Mouse (Mus musculus): ENCODE results near the gene Atp6ap2. TPM values are rescaled to one million over a fixed set of nuclear protein-coding genes. Genes with fewer than 3 reads are reported as not detected.
A peak's percentile ranks its signal among the peaks of the same experiment; 100 is the strongest.

The Atp6ap2 gene
- total RNA-seq, 1 experiment, result 67.0 TPM

DNA sequence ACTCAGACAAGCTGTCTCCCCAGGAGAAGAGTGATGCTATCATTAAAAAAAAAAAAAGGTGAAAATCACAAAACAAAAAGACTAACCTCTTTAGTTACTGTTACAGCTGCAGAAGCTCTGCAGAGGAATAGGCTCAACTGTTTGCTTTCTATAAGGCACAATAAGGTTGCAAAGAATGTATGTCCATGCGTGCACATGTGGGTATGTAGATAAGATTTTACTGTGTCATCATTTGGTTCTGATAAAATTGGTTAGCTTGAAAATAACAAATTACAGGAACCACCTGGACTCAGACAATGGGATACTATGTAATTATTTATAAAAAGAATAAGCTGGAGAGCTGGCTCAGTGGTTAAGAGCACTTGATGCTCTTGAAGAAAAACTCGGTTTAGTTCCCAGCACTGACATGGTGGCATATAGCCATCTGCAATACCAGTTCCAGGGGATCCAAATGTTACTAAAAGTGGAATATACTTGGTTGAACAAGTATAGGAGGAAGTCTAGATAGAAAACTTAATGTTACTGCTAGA, 9.2 kb upstream of the Atp6ap2 start:
- no peak for TF ChIP-seq ZNF384 (IDR thresholded peaks at IDR 0.05; ENCODE audit: low read depth, low read length)
- TF ChIP-seq HCFC1 (IDR thresholded peaks at IDR 0.05; ENCODE audit: borderline replicate concordance, insufficient read depth, low read length), result no peak
- TF ChIP-seq MAFK (IDR thresholded peaks at IDR 0.05; ENCODE audit: insufficient read depth, low read depth, low read length), result no peak
- no peak for DNase-seq (ENCODE audit: low read depth, low spot score)
- in situ Hi-C loops (cut with MboI; ENCODE audit: low sequenced_read_pairs in 2 of 2, unreplicated experiment in 2 of 2), result no loop called here
- H3K9ac ChIP-seq (ENCODE audit: insufficient read depth, low read depth, low read length, poor library complexity, severe bottlenecking), result no peak overlapping the region
- no peaks in the 10 kb centered on the region for H3K4me1 ChIP-seq (ENCODE audit: control insufficient read depth in 2 of 2, insufficient read depth in 2 of 2, low read length in 2 of 2, poor library complexity in 1 of 2)
- H3K27ac ChIP-seq (ENCODE audit: insufficient read depth, low read depth, low read length, poor library complexity, severe bottlenecking), result no peak overlapping the region
- no peak overlapping the region for H3K4me3 ChIP-seq (ENCODE audit: insufficient read depth in 1 of 2, low read depth in 1 of 2, low read length in 2 of 2, poor library complexity in 1 of 2, severe bottlenecking in 1 of 2)
- H3K36me3 ChIP-seq (ENCODE audit: control insufficient read depth, insufficient read depth, low read length, poor library complexity, severe bottlenecking), result no peaks in the 10 kb centered on the region
- H3K9me3 ChIP-seq (ENCODE audit: control insufficient read depth, insufficient read depth, low read depth, low read length), result no peaks in the 10 kb centered on the region

DNA sequence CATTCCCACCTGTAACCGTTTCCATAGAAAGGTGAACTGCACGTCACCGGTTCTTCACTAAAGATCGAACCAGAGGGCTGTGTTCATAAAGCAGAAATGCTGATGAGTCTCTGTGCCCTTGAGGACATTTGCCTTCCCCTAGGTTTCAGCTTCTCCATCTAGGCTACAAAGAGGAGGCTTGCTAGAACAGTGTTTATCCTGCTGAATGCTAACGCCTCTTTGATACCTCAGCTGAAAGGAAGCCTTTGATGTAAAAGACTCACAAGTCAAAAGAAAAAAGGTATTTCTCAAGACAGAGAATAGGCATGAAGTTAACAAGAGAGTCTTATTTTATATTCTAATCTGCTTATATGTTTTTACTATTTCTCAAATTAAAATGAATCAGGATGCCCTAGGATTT, 4.3 kb upstream of the Atp6ap2 start:
- Histone ChIP-seq H3K9me3 (ENCODE audit: control insufficient read depth, insufficient read depth, low read depth, low read length) (no peaks in the 10 kb centered on the region), H3K9ac (ENCODE audit: insufficient read depth, low read depth, low read length, poor library complexity, severe bottlenecking) (no peak overlapping the region), H3K36me3 (ENCODE audit: control insufficient read depth, insufficient read depth, low read length, poor library complexity, severe bottlenecking) (no peaks in the 10 kb centered on the region), H3K4me1 (ENCODE audit: control insufficient read depth in 2 of 2, insufficient read depth in 2 of 2, low read length in 2 of 2, poor library complexity in 1 of 2) (no peaks in the 10 kb centered on the region; a peak in 1 of 4 replicates), H3K27ac (ENCODE audit: insufficient read depth, low read depth, low read length, poor library complexity, severe bottlenecking) (no peak overlapping the region), H3K4me3 (ENCODE audit: insufficient read depth in 1 of 2, low read depth in 1 of 2, low read length in 2 of 2, poor library complexity in 1 of 2, severe bottlenecking in 1 of 2) (no peak overlapping the region)
- TF ChIP-seq ZNF384 (IDR thresholded peaks at IDR 0.05; ENCODE audit: low read depth, low read length), result no peak
- TF ChIP-seq ZC3H11A (IDR thresholded peaks at IDR 0.05; ENCODE audit: borderline replicate concordance, low read depth, low read length), result no peak
- no peak for TF ChIP-seq CHD2 (IDR thresholded peaks at IDR 0.05; ENCODE audit: low read depth, low read length)
- no peak for TF ChIP-seq HCFC1 (IDR thresholded peaks at IDR 0.05; ENCODE audit: borderline replicate concordance, insufficient read depth, low read length)
- no peak for TF ChIP-seq MAFK (IDR thresholded peaks at IDR 0.05; ENCODE audit: insufficient read depth, low read depth, low read length)
- in situ Hi-C loops (cut with MboI; ENCODE audit: low sequenced_read_pairs in 2 of 2, unreplicated experiment in 2 of 2), result no loop called here
- no peak for DNase-seq (ENCODE audit: low read depth, low spot score)

DNA sequence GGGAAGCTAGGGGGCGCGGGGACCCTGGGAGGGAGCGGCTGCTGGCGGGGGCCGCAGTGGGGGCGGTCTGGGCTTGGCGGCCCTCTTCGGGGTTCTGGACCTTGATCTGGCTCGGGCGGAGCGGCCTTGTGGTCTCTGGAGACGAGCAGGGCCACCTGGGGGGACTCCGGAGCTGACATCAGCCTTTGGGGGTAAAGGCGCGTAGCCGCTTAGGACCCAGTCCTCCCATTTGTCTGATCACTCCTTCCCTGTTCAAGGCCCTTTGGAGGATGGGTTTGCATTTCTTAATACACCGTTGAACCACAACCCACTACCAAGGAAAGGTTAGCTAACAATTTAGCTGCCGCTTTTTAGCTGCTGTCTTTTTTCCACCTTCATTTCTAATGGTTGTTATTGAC, 356 bp downstream of the Atp6ap2 start:
- peak overlapping the region; percentile 98 for H3K4me3 ChIP-seq (ENCODE audit: insufficient read depth in 1 of 2, low read depth in 1 of 2, low read length in 2 of 2, poor library complexity in 1 of 2, severe bottlenecking in 1 of 2)
- in situ Hi-C loops (cut with MboI; ENCODE audit: low sequenced_read_pairs in 2 of 2, unreplicated experiment in 2 of 2), result no loop called here
- TF ChIP-seq ZNF384 (IDR thresholded peaks at IDR 0.05; ENCODE audit: low read depth, low read length), result no peak
- TF ChIP-seq ZC3H11A (IDR thresholded peaks at IDR 0.05; ENCODE audit: borderline replicate concordance, low read depth, low read length), result no peak
- TF ChIP-seq HCFC1 (IDR thresholded peaks at IDR 0.05; ENCODE audit: borderline replicate concordance, insufficient read depth, low read length), result no peak
- TF ChIP-seq MAFK (IDR thresholded peaks at IDR 0.05; ENCODE audit: insufficient read depth, low read depth, low read length), result no peak
- TF ChIP-seq CHD2 (IDR thresholded peaks at IDR 0.05; ENCODE audit: low read depth, low read length), result no peak
- H3K9me3 ChIP-seq (ENCODE audit: control insufficient read depth, insufficient read depth, low read depth, low read length), result no peaks in the 10 kb centered on the region
- peak overlapping the region; percentile 89 for H3K9ac ChIP-seq (ENCODE audit: insufficient read depth, low read depth, low read length, poor library complexity, severe bottlenecking)
- peaks cover 0 to 2% of the 10 kb centered on the region in 2 experiments; a peak in 2 of 4 replicates for H3K4me1 ChIP-seq (ENCODE audit: control insufficient read depth in 2 of 2, insufficient read depth in 2 of 2, low read length in 2 of 2, poor library complexity in 1 of 2)
- DNase-seq (ENCODE audit: low read depth, low spot score), result no peak
- no peaks in the 10 kb centered on the region for H3K36me3 ChIP-seq (ENCODE audit: control insufficient read depth, insufficient read depth, low read length, poor library complexity, severe bottlenecking)
- peak overlapping the region; percentile 68; the same call in 1 of the 2 replicates for H3K27ac ChIP-seq (ENCODE audit: insufficient read depth, low read depth, low read length, poor library complexity, severe bottlenecking)

GRCm38 (mm10) chrX:12591401-12591943, 3.9 kb downstream of the Atp6ap2 start:
- Histone ChIP-seq H3K9me3 (ENCODE audit: control insufficient read depth, insufficient read depth, low read depth, low read length) (no peaks in the 10 kb centered on the region), H3K9ac (ENCODE audit: insufficient read depth, low read depth, low read length, poor library complexity, severe bottlenecking) (no peak overlapping the region), H3K4me1 (ENCODE audit: control insufficient read depth in 2 of 2, insufficient read depth in 2 of 2, low read length in 2 of 2, poor library complexity in 1 of 2) (peaks cover 0 to 2% of the 10 kb centered on the region in 2 experiments; a peak in 2 of 4 replicates), H3K36me3 (ENCODE audit: control insufficient read depth, insufficient read depth, low read length, poor library complexity, severe bottlenecking) (no peaks in the 10 kb centered on the region; the same call in 1 of the 2 replicates), H3K27ac (ENCODE audit: insufficient read depth, low read depth, low read length, poor library complexity, severe bottlenecking) (no peak overlapping the region), H3K4me3 (ENCODE audit: insufficient read depth in 1 of 2, low read depth in 1 of 2, low read length in 2 of 2, poor library complexity in 1 of 2, severe bottlenecking in 1 of 2) (no peak overlapping the region)
- no peak for DNase-seq (ENCODE audit: low read depth, low spot score)
- no peak for TF ChIP-seq CHD2 (IDR thresholded peaks at IDR 0.05; ENCODE audit: low read depth, low read length)
- no peak for TF ChIP-seq ZC3H11A (IDR thresholded peaks at IDR 0.05; ENCODE audit: borderline replicate concordance, low read depth, low read length)
- TF ChIP-seq MAFK (IDR thresholded peaks at IDR 0.05; ENCODE audit: insufficient read depth, low read depth, low read length), result no peak
- no peak for TF ChIP-seq ZNF384 (IDR thresholded peaks at IDR 0.05; ENCODE audit: low read depth, low read length)
- TF ChIP-seq HCFC1 (IDR thresholded peaks at IDR 0.05; ENCODE audit: borderline replicate concordance, insufficient read depth, low read length), result no peak
- in situ Hi-C loops (cut with MboI; ENCODE audit: low sequenced_read_pairs in 2 of 2, unreplicated experiment in 2 of 2), result no loop called here

Data from ES-E14 (cell line).